Mouse (Mus musculus) kidney, embryonic 14.5 days (tissue): ENCODE results near the gene Prpf31. TPM values are rescaled to one million over a fixed set of nuclear protein-coding genes. Genes with fewer than 3 reads are reported as not detected.

Experiments used
- ATAC-seq: fragments of 200-750 bp; cut with Nextera tagmentation; 2 replicates; pipeline ENCODE4 v1.8.0; 2017; ENCODE audit warnings: moderate number of reproducible peaks, mild to moderate bottlenecking, moderate TSS enrichment, moderate library complexity; ENCODE audit not compliant: low FRiP score, low TSS enrichment
- H3K27ac ChIP-seq: fragments of 300-500 bp; sonication (generic); 2 replicates; pipeline ENCODE4 v1.5.1; 2014; ENCODE audit warnings: low read depth, mild to moderate bottlenecking, low read length, moderate library complexity, mixed read lengths
- H3K27me3 ChIP-seq: fragments of 300-500 bp; sonication (generic); 2 replicates; pipeline ENCODE4 v1.6.1; 2014; ENCODE audit warnings: mild to moderate bottlenecking, low read length; ENCODE audit not compliant: control insufficient read depth, insufficient read depth
- H3K36me3 ChIP-seq: fragments of 300-500 bp; sonication (generic); 2 replicates; pipeline ENCODE4 v1.6.1; 2014; ENCODE audit warnings: low read length, mixed read lengths; ENCODE audit not compliant: control insufficient read depth, insufficient read depth
- H3K4me1 ChIP-seq: fragments of 300-500 bp; sonication (generic); 2 replicates; pipeline ENCODE4 v1.6.1; 2014; ENCODE audit warnings: low read length, mixed read lengths; ENCODE audit not compliant: control insufficient read depth, insufficient read depth
- H3K4me2 ChIP-seq: fragments of 300-500 bp; sonication (generic); replicated peaks from 2 replicates; pipeline ENCODE4 v1.6.1; 2014; ENCODE audit warnings: low read depth, mild to moderate bottlenecking, low read length
- H3K4me3 ChIP-seq: fragments of 300-500 bp; sonication (generic); 2 replicates; pipeline ENCODE4 v1.5.1; 2014; ENCODE audit warnings: mild to moderate bottlenecking, low read length
- H3K9ac ChIP-seq: fragments of 300-500 bp; sonication (generic); 2 replicates; pipeline ENCODE4 v1.6.1; 2014; ENCODE audit warnings: low read depth, mild to moderate bottlenecking, low read length, moderate library complexity
- H3K9me3 ChIP-seq: fragments of 300-500 bp; sonication (generic); 2 replicates; pipeline ENCODE4 v1.6.1; 2016; ENCODE audit warnings: low read length; ENCODE audit not compliant: control insufficient read depth
- WGBS: fragments of 180-500 bp; shearing (Covaris S2); extraction: QIAGEN DNeasy Blood & Tissue Kit; methylation state at CpG from one replicate; pipeline ENCODE4 v1.1.7; 2014; 5-methylcytosine and 5-hydroxymethylcytosine counted together
- polyA plus RNA-seq: library from polyadenylated mRNA; unstranded; fragments of >200 nt; fragmentation: Nextera tagmentation; extraction: Ambion mirVana; gene quantifications from 2 replicates; pipeline ENCODE4 v1.2.1, GENCODE M21; 2014

Prpf31 gene
- 89.4 and 114 TPM in 2 replicates for polyA plus RNA-seq

GRCm38 (mm10) chr7:3629543-3630477 is at the start of gene Prpf31, which contains the start of gene Tfpt:
Gene Prpf31, plus strand, starts transcription at chr7:3629985.
Gene Tfpt, minus strand, starts transcription at chr7:3629929.
- H3K36me3 ChIP-seq = peaks cover 35% of the 10 kb centered on the region
- H3K27ac ChIP-seq = peak within 1 kb of the TSS; percentile 55; the same call in 1 of the 2 replicates
- H3K4me3 ChIP-seq = peak within 1 kb of the TSS; percentile 78
- WGBS = under 1% methylated on average over 47 of the region's 47 CpGs
- peak within 1 kb of the TSS; percentile 93 for H3K4me2 ChIP-seq
- no peaks in the 10 kb centered on the region for H3K27me3 ChIP-seq
- peak within 1 kb of the TSS; percentile 79 for H3K9ac ChIP-seq
- H3K9me3 ChIP-seq = no peaks in the 10 kb centered on the region
- peaks cover 15% of the 10 kb centered on the region for H3K4me1 ChIP-seq
- ATAC-seq = peak; percentile 88

DNA sequence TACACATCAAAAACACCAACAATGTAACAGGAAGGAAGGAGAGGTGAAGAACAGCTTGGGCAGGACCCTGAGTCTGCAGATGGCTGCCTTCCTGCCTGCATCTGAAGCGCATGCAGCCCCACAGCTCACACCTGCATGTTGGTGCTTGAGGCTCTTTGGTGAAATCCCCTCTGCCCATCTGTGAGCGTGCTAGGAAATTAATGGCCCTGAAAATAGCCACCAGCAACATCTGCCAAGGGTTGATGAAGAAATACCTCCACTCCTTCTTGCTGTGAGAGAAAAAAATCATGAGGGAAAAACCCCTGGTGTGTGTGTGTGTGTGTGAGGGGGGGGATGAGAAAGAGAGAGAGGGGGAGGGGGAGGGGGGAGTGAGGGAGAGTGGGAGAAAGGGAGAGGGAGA is 49.8 kb upstream of the Prpf31 start:
- Histone ChIP-seq H3K4me2 (no peak overlapping the region), H3K9me3 (no peaks in the 10 kb centered on the region), H3K27me3 (no peaks in the 10 kb centered on the region), H3K27ac (no peak overlapping the region), H3K36me3 (no peaks in the 10 kb centered on the region), H3K9ac (no peak overlapping the region), H3K4me3 (no peak overlapping the region), H3K4me1 (no peaks in the 10 kb centered on the region)
- no peak for ATAC-seq
- WGBS = 17% methylated on average over 2 of the region's 2 CpGs

DNA sequence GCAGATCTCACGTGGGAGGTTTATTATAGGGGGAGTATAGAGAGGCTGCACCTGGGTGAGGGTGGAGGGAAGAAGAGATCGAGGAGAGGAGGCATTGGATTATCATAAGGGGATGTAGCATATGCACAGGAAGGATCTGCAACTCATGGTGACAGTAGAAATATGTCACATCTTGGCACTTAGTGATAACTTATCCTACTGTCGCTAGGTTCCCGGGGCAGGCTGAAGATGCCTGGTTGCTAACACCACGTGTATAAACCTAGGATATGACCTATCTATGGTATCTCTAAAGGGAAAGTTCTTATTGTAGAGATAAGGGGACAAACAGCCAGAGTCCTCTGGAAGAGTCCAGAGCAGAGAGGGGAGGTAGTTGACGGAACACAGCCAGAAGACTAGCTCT is 44.0 kb upstream of the Prpf31 start:
- H3K4me1 ChIP-seq = no peaks in the 10 kb centered on the region
- H3K9ac ChIP-seq = no peak overlapping the region
- H3K27ac ChIP-seq = no peak overlapping the region
- no peak for ATAC-seq
- WGBS = 15% methylated on average over 6 of the region's 6 CpGs
- H3K27me3 ChIP-seq = no peaks in the 10 kb centered on the region
- no peak overlapping the region for H3K4me3 ChIP-seq
- no peaks in the 10 kb centered on the region for H3K9me3 ChIP-seq
- no peak overlapping the region for H3K4me2 ChIP-seq
- H3K36me3 ChIP-seq = no peaks in the 10 kb centered on the region

DNA sequence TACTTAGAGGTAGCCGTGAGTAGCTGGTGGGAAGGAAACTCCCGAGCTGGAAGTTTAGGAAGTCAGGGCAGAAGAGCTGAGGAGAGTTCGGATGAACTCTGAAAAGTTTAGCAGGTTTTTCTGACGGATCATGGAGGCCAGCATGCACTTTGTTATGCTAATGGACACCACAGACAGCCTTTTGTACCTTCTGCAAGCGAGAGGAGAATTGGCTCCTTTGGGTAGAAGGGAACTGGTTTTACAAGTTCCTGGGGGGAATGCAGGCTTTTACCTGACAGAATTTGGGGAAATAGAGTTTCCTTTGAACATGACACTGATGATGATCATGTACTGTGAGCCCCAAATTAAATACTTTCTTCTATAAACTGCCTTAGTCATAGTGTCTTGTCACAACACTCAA is 43.5 kb upstream of the Prpf31 start:
- no peak overlapping the region for H3K4me2 ChIP-seq
- H3K27ac ChIP-seq = no peak overlapping the region
- H3K9me3 ChIP-seq = no peaks in the 10 kb centered on the region
- no peaks in the 10 kb centered on the region for H3K36me3 ChIP-seq
- H3K27me3 ChIP-seq = no peaks in the 10 kb centered on the region
- 7% methylated on average over 5 of the region's 5 CpGs for WGBS
- H3K4me1 ChIP-seq = no peaks in the 10 kb centered on the region
- ATAC-seq = no peak
- H3K4me3 ChIP-seq = no peak overlapping the region
- H3K9ac ChIP-seq = no peak overlapping the region

DNA sequence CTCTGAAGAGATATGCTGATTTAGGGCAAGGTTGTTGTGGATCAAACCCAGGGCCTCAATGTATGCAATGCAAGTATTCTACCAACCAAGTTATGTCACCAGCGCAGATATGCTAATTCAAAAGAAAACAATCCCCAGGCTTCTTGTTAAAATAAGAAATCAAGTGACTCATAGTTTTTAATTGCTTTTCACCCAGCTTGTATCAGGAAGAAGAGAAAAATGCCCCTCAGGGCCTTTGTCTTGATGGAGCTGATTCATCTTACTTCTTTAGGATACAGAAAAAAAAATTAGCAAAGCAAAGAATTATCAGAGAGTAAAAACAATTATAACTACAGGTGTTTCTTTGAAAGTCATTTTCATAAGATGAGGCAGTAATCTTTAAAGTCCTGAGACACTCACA is 42.5 kb upstream of the Prpf31 start:
- Histone ChIP-seq H3K36me3 (no peaks in the 10 kb centered on the region), H3K9ac (no peak overlapping the region), H3K4me1 (no peaks in the 10 kb centered on the region), H3K4me2 (no peak overlapping the region), H3K27ac (no peak overlapping the region), H3K27me3 (no peaks in the 10 kb centered on the region), H3K4me3 (no peak overlapping the region), H3K9me3 (no peaks in the 10 kb centered on the region)
- 68% methylated on average over 1 of the region's 1 CpGs for WGBS
- ATAC-seq = no peak

DNA sequence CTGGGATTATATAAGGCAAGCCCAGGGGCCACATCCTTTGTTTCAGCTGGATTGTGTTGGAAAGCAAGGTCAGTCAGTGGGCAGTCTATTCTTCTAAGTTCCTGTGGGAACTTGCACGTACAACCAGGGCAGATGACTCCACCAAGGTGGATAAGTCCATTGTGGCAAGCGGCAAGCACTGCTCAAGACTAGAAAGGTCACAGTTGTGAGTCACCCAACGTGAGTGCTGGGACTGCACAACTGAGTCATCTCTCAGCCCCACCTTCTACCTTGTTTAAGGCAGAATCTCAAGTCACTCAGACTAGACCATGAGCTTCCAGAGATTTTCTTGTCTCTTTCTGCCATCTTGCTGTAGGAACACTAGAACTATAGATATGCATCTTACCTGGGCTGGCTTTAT is 39.2 kb upstream of the Prpf31 start:
- no peak overlapping the region for H3K4me2 ChIP-seq

GRCm38 (mm10) chr7:3591534-3591933 is 38.3 kb upstream of the Prpf31 start:
- WGBS = 85% methylated on average over 1 of the region's 1 CpGs
- no peak overlapping the region for H3K4me2 ChIP-seq

More for the DNA sequence above, 39.2 kb upstream of the Prpf31 start:
- Histone ChIP-seq H3K9ac (no peak overlapping the region), H3K4me1 (no peaks in the 10 kb centered on the region), H3K27me3 (no peaks in the 10 kb centered on the region), H3K9me3 (no peaks in the 10 kb centered on the region), H3K27ac (no peak overlapping the region), H3K36me3 (no peaks in the 10 kb centered on the region), H3K4me3 (no peak overlapping the region)
- WGBS = 79% methylated on average over 3 of the region's 3 CpGs
- no peak for ATAC-seq

DNA sequence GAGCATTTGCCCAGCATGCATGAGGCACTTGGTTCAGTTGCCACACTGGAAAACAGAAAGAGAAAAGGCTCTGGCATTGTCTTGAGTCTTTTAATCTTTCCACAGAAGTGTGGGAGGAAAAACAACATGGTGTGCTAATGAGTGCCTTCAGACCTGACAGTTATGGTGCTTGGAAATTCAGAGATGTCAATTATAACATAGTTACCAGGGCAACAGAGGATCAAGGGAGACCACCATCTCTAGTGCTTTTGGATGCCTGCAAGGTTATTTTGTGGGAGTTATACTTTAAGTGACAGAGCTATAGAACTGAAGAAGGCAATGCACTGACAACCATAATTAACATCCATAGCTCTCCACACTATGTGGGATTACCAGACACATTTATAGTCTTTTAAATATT is 35.9 kb upstream of the Prpf31 start:
- no peak overlapping the region for H3K4me2 ChIP-seq
- H3K9ac ChIP-seq = no peak overlapping the region
- H3K4me3 ChIP-seq = no peak overlapping the region
- H3K27me3 ChIP-seq = no peaks in the 10 kb centered on the region
- ATAC-seq = no peak
- no peaks in the 10 kb centered on the region for H3K9me3 ChIP-seq
- H3K36me3 ChIP-seq = no peaks in the 10 kb centered on the region
- H3K4me1 ChIP-seq = no peaks in the 10 kb centered on the region
- H3K27ac ChIP-seq = no peak overlapping the region

More at GRCm38 (mm10) chr7:3591534-3591933, 38.3 kb upstream of the Prpf31 start:
- no peaks in the 10 kb centered on the region for H3K4me1 ChIP-seq
- no peaks in the 10 kb centered on the region for H3K9me3 ChIP-seq
- ATAC-seq = no peak
- no peaks in the 10 kb centered on the region for H3K36me3 ChIP-seq
- H3K4me3 ChIP-seq = no peak overlapping the region
- H3K9ac ChIP-seq = no peak overlapping the region
- H3K27me3 ChIP-seq = no peaks in the 10 kb centered on the region
- no peak overlapping the region for H3K27ac ChIP-seq

GRCm38 (mm10) chr7:3594686-3595085 is 35.1 kb upstream of the Prpf31 start:
- Histone ChIP-seq H3K4me1 (no peaks in the 10 kb centered on the region), H3K36me3 (no peaks in the 10 kb centered on the region), H3K4me2 (peak overlapping the region; percentile 11; the same call in 1 of the 2 replicates), H3K9ac (no peak overlapping the region), H3K9me3 (no peaks in the 10 kb centered on the region), H3K4me3 (no peak overlapping the region), H3K27me3 (no peaks in the 10 kb centered on the region), H3K27ac (no peak overlapping the region)
- peak; percentile 64; the same call in 1 of the 2 replicates for ATAC-seq
- 13% methylated on average over 5 of the region's 5 CpGs for WGBS
